In the genomic region with DNA sequence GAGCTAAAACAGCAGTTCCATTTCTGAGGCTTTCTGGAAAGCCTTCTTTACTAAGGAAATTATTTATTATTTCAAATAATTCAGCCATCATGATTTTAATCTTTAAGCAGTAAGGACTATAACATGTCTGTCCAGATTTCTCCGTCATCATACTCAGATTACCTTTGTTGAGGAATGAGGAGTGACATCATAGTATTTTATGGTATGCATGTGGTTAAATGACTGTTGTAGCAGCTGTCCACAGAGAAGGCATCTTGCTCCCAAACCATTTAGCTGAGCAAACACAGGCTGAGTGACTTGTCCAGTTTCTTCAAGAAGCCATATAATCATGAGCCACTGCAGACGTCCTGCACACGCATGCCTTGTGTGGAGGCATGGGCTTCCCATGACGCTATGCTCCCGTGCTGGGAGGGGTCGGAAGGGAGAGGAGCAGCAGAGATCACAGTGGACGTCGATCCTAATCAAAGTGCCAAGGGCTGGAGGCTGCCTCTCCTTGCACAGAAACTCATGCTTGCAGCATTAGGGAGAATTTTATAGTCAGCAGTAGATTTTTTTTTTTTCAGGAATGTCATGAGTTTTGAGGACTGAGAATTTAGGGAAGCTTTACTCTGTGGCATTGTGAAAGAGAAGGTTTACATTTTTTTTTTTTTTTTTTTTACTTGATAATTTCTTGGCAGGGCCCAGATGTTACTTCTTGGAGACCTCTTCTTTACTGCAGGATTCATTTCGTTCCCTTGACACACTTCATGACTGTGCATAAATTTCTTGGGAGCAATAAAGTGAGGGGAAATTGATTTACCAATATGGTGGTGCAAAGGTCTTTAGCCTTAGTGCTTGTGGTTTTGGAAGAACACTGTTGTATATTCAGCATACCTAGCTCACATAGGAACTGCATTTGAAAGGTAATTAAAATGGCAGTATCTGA, we compare ENCODE assay signal across 30 mouse cellular contexts. TPM values are rescaled to one million over a fixed set of nuclear protein-coding genes. Genes with fewer than 3 reads are reported as not detected.
A peak's percentile ranks its signal among the peaks of the same experiment; 100 is the strongest.
DNase-seq lines count a peak whose midpoint lies in the region; ATAC-seq and TF ChIP-seq lines count a peak whose summit lies in the region.
"Had no signal": no experiment of that assay in that cellular context is flagged by ENCODE, and none has a peak within 500 bp of the region (broad histone marks: within the 10 kb centered on the region; RNA-seq: fewer than 3 reads in every experiment).

No protein-coding gene starts in this region.

- no peak overlapping the region for H3K4me2 ChIP-seq in forebrain, embryonic 13.5 days
- no peak overlapping the region for H3K4me2 ChIP-seq in forebrain, embryonic 12.5 days
- no peak overlapping the region for H3K4me2 ChIP-seq in neural tube, embryonic 13.5 days
- H3K4me2 ChIP-seq: embryonic facial prominence, embryonic 13.5 days; heart, embryonic 13.5 days; hindbrain, embryonic 15.5 days; kidney, embryonic 15.5 days; limb, embryonic 13.5 days; liver, embryonic 11.5 days; midbrain, embryonic 13.5 days; neural tube, embryonic 12.5 days had no signal

- WGBS in forebrain, embryonic 13.5 days, result 81% methylated on average over 9 of the region's 9 CpGs
- 80% methylated on average over 9 of the region's 9 CpGs for WGBS in forebrain, embryonic 12.5 days
- WGBS in neural tube, embryonic 13.5 days, result 64% methylated on average over 9 of the region's 9 CpGs
- WGBS in olfactory bulb, adult 2 months, result 62% methylated on average over 9 of the region's 9 CpGs

- H3K36me3 ChIP-seq in forebrain, embryonic 13.5 days (ENCODE audit: poor library complexity, severe bottlenecking), result no peaks in the 10 kb centered on the region
- H3K36me3 ChIP-seq in forebrain, embryonic 12.5 days (replicated peaks), result no peaks in the 10 kb centered on the region
- H3K36me3 ChIP-seq in neural tube, embryonic 13.5 days, result no peaks in the 10 kb centered on the region
- H3K36me3 ChIP-seq: embryonic facial prominence, embryonic 13.5 days; heart, embryonic 13.5 days; hindbrain, embryonic 15.5 days; kidney, embryonic 15.5 days; limb, embryonic 13.5 days; midbrain, embryonic 13.5 days; neural tube, embryonic 12.5 days had no signal

- no peak for TF ChIP-seq CTCF in layer of hippocampus, adult 2 months (conservative IDR thresholded peaks at IDR 0.05)
- no peak for TF ChIP-seq CTCF in olfactory bulb, adult 2 months (IDR thresholded peaks at IDR 0.05; ENCODE audit: insufficient read depth, low read depth, low read length)

- peaks cover 6% of the 10 kb centered on the region for H3K4me1 ChIP-seq in forebrain, embryonic 13.5 days
- H3K4me1 ChIP-seq in forebrain, embryonic 12.5 days, result peaks cover 5% of the 10 kb centered on the region
- H3K4me1 ChIP-seq in neural tube, embryonic 13.5 days (replicated peaks), result peaks cover 18% of the 10 kb centered on the region
- H3K4me1 ChIP-seq in olfactory bulb, adult 2 months (ENCODE audit: control insufficient read depth, insufficient read depth, low read length), result peaks cover 26% of the 10 kb centered on the region
- H3K4me1 ChIP-seq: heart, embryonic 13.5 days; megakaryocyte, embryonic 14.5 days had no signal

- no peak overlapping the region for H3K9ac ChIP-seq in forebrain, embryonic 13.5 days
- H3K9ac ChIP-seq in forebrain, embryonic 12.5 days, result no peak overlapping the region
- H3K9ac ChIP-seq in neural tube, embryonic 13.5 days, result no peak overlapping the region
- H3K9ac ChIP-seq: embryonic facial prominence, embryonic 13.5 days; heart, embryonic 13.5 days; hindbrain, embryonic 15.5 days; kidney, embryonic 15.5 days; limb, embryonic 13.5 days; midbrain, embryonic 13.5 days; neural tube, embryonic 12.5 days had no signal

- no peaks in the 10 kb centered on the region for H3K27me3 ChIP-seq in forebrain, embryonic 13.5 days
- no peaks in the 10 kb centered on the region for H3K27me3 ChIP-seq in forebrain, embryonic 12.5 days
- H3K27me3 ChIP-seq in neural tube, embryonic 13.5 days, result no peaks in the 10 kb centered on the region
- H3K27me3 ChIP-seq: embryonic facial prominence, embryonic 13.5 days; heart, embryonic 13.5 days; hindbrain, embryonic 15.5 days; kidney, embryonic 15.5 days; megakaryocyte, embryonic 14.5 days; midbrain, embryonic 13.5 days; neural tube, embryonic 12.5 days had no signal

- H3K9me3 ChIP-seq in forebrain, embryonic 13.5 days (replicated peaks), result no peaks in the 10 kb centered on the region
- no peaks in the 10 kb centered on the region for H3K9me3 ChIP-seq in forebrain, embryonic 12.5 days
- no peaks in the 10 kb centered on the region for H3K9me3 ChIP-seq in neural tube, embryonic 13.5 days
- H3K9me3 ChIP-seq: embryonic facial prominence, embryonic 13.5 days; heart, embryonic 13.5 days; hindbrain, embryonic 15.5 days; kidney, embryonic 15.5 days; limb, embryonic 13.5 days; midbrain, embryonic 13.5 days; neural tube, embryonic 12.5 days had no signal

- TF ChIP-seq POLR2A in olfactory bulb, adult 2 months (IDR thresholded peaks at IDR 0.05; ENCODE audit: insufficient read depth, low read depth, low read length), result no peak

- no peak overlapping the region for H3K27ac ChIP-seq in forebrain, embryonic 13.5 days
- no peak overlapping the region for H3K27ac ChIP-seq in forebrain, embryonic 12.5 days
- peak overlapping the region; percentile 51 for H3K27ac ChIP-seq in layer of hippocampus, adult 2 months
- peak overlapping the region; percentile 28; the same call in 1 of the 2 replicates for H3K27ac ChIP-seq in neural tube, embryonic 13.5 days (replicated peaks)
- peak overlapping the region; percentile 58 for H3K27ac ChIP-seq in olfactory bulb, adult 2 months (ENCODE audit: insufficient read depth, low read depth, low read length)
- H3K27ac ChIP-seq: embryonic facial prominence, embryonic 13.5 days; gastrocnemius, adult 2 months; heart, embryonic 13.5 days; hindbrain, embryonic 15.5 days; kidney, embryonic 15.5 days; limb, embryonic 13.5 days; midbrain, embryonic 13.5 days; neural tube, embryonic 12.5 days had no signal

- ATAC-seq in forebrain, embryonic 13.5 days, result 0 out of 2 replicates have a peak, but pooled peaks have one; percentile 29
- no peak; the same call in 1 of the 2 replicates for ATAC-seq in forebrain, embryonic 12.5 days (ENCODE audit: low FRiP score)
- ATAC-seq in neural tube, embryonic 13.5 days (ENCODE audit: low read depth), result no peak
- ATAC-seq: CD4-positive, CD25-positive, alpha-beta regulatory T cell, adult 4 months; lung, postnatal 0 days; midbrain, embryonic 13.5 days had no signal

- no peak for DNase-seq in layer of hippocampus, adult 2 months (ENCODE audit: low spot score in 2 of 2)
- DNase-seq in layer of hippocampus, adult 18-20 months (ENCODE audit: low spot score in 2 of 2), result no peak
- no peak for DNase-seq in neural tube, embryonic 10.5 days (ENCODE audit: extremely low spot score, low spot score)
- DNase-seq in heart, adult 11 months, result no peak
- DNase-seq: adrenal gland, postnatal 14 days; cerebellum, adult 11 months; gastrocnemius, adult 2 months; heart, postnatal 10 days; lung, postnatal 4 days; spleen, adult 18-20 months; thymus, adult 18-20 months; thymus, postnatal 25 days had no signal

- H3K4me3 ChIP-seq in forebrain, embryonic 13.5 days, result no peak overlapping the region
- H3K4me3 ChIP-seq in forebrain, embryonic 12.5 days (replicated peaks), result no peak overlapping the region
- H3K4me3 ChIP-seq in layer of hippocampus, adult 2 months, result no peak overlapping the region
- H3K4me3 ChIP-seq in neural tube, embryonic 13.5 days, result no peak overlapping the region
- no peak overlapping the region for H3K4me3 ChIP-seq in olfactory bulb, adult 2 months (ENCODE audit: insufficient read depth, low read depth, low read length)
- H3K4me3 ChIP-seq: embryonic facial prominence, embryonic 13.5 days; erythroblast, embryonic 14.5 days; gastrocnemius, adult 2 months; heart, embryonic 13.5 days; hindbrain, embryonic 15.5 days; kidney, embryonic 15.5 days; limb, embryonic 13.5 days; megakaryocyte, embryonic 14.5 days; midbrain, embryonic 13.5 days; neural tube, embryonic 12.5 days had no signal

RNA-seq across cellular contexts. Expression of a gene that starts 23.0 kb away (rescaled TPM):
- polyA plus RNA-seq in forebrain, embryonic 13.5 days (2015; fragmentation: Nextera tagmentation; extraction: Ambion mirVana), result 30.4 and 30.9 TPM in 2 replicates
- polyA plus RNA-seq in forebrain, embryonic 12.5 days (2016; fragmentation: Nextera tagmentation; extraction: Ambion mirVana), result 13.8 and 14.0 TPM in 2 replicates
- 100 to 1,000 TPM; 285 to 321 TPM for total RNA-seq in layer of hippocampus, adult 2 months (2021)
- total RNA-seq in layer of hippocampus, adult 18-20 months (2021), result 100 to 1,000 TPM; 289 to 293 TPM
- 66.7 and 68.1 TPM in 2 replicates for polyA plus RNA-seq in neural tube, embryonic 13.5 days (2015; fragmentation: Nextera tagmentation; extraction: Ambion mirVana)
- polyA plus RNA-seq in olfactory bulb, adult 2 months (2012; ENCODE audit: insufficient read depth, insufficient read length, low replicate concordance, missing spikeins), result 339 and 468 TPM in 2 replicates
- total RNA-seq: common myeloid progenitor, adult 5-6 weeks; hematopoietic stem cell, adult 5-6 weeks had no signal
- polyA plus RNA-seq: CD4-positive, CD25-positive, alpha-beta regulatory T cell, adult 4 months; erythroblast, embryonic 14.5 days had no signal

Comparison
In these comparisons a context has a peak if more than half of its experiments do, and no peak if none do; other contexts are left out.
1. H3K27ac ChIP-seq: peak in layer of hippocampus, adult 2 months (single experiment), neural tube, embryonic 13.5 days (single experiment) and olfactory bulb, adult 2 months (single experiment); none in forebrain, embryonic 13.5 days (single experiment) and forebrain, embryonic 12.5 days (single experiment).